Mouse (Mus musculus) MEL (cell line): ENCODE results near the gene Lrp10.
A peak's percentile ranks its signal among the peaks of the same experiment; 100 is the strongest.

Source experiments
- CHD2 ChIP-seq: IDR thresholded peaks from 2 replicates; pipeline ENCODE4 v1.6.1; 2011; ENCODE audit warnings: low read length, improper control_type of control experiment
- CTCF ChIP-seq, 3 experiments: IDR thresholded peaks in 2 of 3; conservative IDR thresholded peaks in 1 of 3; 2 replicates each; pipeline ENCODE4 v1.5.1; 2011 to 2012; ENCODE audit warnings: low read length in 3 of 3, low read depth in 2 of 3, mild to moderate bottlenecking in 2 of 3, improper control_type of control experiment in 1 of 3, inconsistent platforms in 1 of 3, mixed read lengths in 1 of 3, moderate library complexity in 1 of 3; ENCODE audit not compliant: control insufficient read depth in 1 of 3, insufficient read depth in 1 of 3, poor library complexity in 1 of 3, severe bottlenecking in 1 of 3
- GATA1 ChIP-seq: IDR thresholded peaks from 2 replicates; pipeline ENCODE4 v1.6.1; 2011; ENCODE audit warnings: low read depth, low read length, improper control_type of control experiment
- MAFK ChIP-seq: IDR thresholded peaks from 2 replicates; pipeline ENCODE4 v1.6.1; 2011; ENCODE audit warnings: low read depth, mild to moderate bottlenecking, low read length, improper control_type of control experiment, borderline replicate concordance
- MAZ ChIP-seq: IDR thresholded peaks from 2 replicates; pipeline ENCODE4 v1.6.1; 2012; ENCODE audit warnings: low read depth, mild to moderate bottlenecking, inconsistent platforms, low read length, improper control_type of control experiment
- MYC ChIP-seq: IDR thresholded peaks from 2 replicates; pipeline ENCODE4 v1.6.1; 2011; ENCODE audit warnings: low read depth, mild to moderate bottlenecking, low read length, improper control_type of control experiment, moderate library complexity
- POLR2A ChIP-seq, 2 experiments: IDR thresholded peaks; 2 replicates each; pipeline ENCODE4 v1.6.1; 2011 to 2012; ENCODE audit warnings: low read length in 2 of 2, mild to moderate bottlenecking in 2 of 2, control low read depth in 1 of 2, improper control_type of control experiment in 1 of 2, low read depth in 1 of 2, moderate library complexity in 1 of 2; ENCODE audit not compliant: control insufficient read depth in 1 of 2, insufficient read depth in 1 of 2, poor library complexity in 1 of 2
- POLR2AphosphoS2 ChIP-seq: IDR thresholded peaks from 2 replicates; pipeline ENCODE4 v1.6.1; 2011; ENCODE audit warnings: low read length, improper control_type of control experiment
- RCOR1 ChIP-seq: IDR thresholded peaks from 2 replicates; pipeline ENCODE4 v1.6.1; 2012; ENCODE audit warnings: low read depth, mild to moderate bottlenecking, inconsistent platforms, low read length, improper control_type of control experiment
- SMC3 ChIP-seq: IDR thresholded peaks from 2 replicates; pipeline ENCODE4 v1.6.1; 2011; ENCODE audit warnings: low read depth, low read length, improper control_type of control experiment
- USF1 ChIP-seq: IDR thresholded peaks from 2 replicates; pipeline ENCODE4 v1.6.1; 2014; ENCODE audit warnings: low read depth, mild to moderate bottlenecking, inconsistent platforms, low read length, improper control_type of control experiment, moderate library complexity
- ZKSCAN1 ChIP-seq: IDR thresholded peaks from 2 replicates; pipeline ENCODE4 v1.6.1; 2012; ENCODE audit warnings: low read depth, mild to moderate bottlenecking, inconsistent platforms, low read length, improper control_type of control experiment, moderate library complexity
- ZNF384 ChIP-seq: IDR thresholded peaks from 2 replicates; pipeline ENCODE4 v1.6.1; 2012; ENCODE audit warnings: low read depth, mild to moderate bottlenecking, inconsistent platforms, low read length, improper control_type of control experiment

GRCm38 (mm10) chr14:54482498-54482897, 18.6 kb downstream of the Lrp10 start:
- no peak; the same call in 1 of the 2 replicates for TF ChIP-seq RCOR1
- TF ChIP-seq MAFK = no peak
- TF ChIP-seq GATA1 = no peak
- no peak for TF ChIP-seq MAZ
- TF ChIP-seq SMC3 = peak; percentile 71
- peak; percentile 98 for TF ChIP-seq MYC
- TF ChIP-seq USF1 = peak; percentile 77
- TF ChIP-seq ZKSCAN1 = no peak
- no peak for TF ChIP-seq CHD2
- no peak for TF ChIP-seq POLR2AphosphoS2
- peak; percentile 72 to 92 (median 85) for TF ChIP-seq CTCF (IDR thresholded peaks at IDR 0.05 in 2 of 3, conservative IDR thresholded peaks at IDR 0.05 in 1 of 3; ENCODE audit: control insufficient read depth in 1 of 3, insufficient read depth in 1 of 3, low read depth in 2 of 3, low read length in 3 of 3, poor library complexity in 1 of 3, severe bottlenecking in 1 of 3)
- TF ChIP-seq ZNF384 = no peak
- peak in 1 of 2 experiments; percentile 56; a peak in 2 of 4 replicates for TF ChIP-seq POLR2A (IDR thresholded peaks at IDR 0.05; ENCODE audit: control insufficient read depth in 1 of 2, insufficient read depth in 1 of 2, low read depth in 1 of 2, low read length in 2 of 2, poor library complexity in 1 of 2)
